ENCODE assay signal across 8 mouse cellular contexts in genomic region chr17:71782699-71783365, GRCm38 (mm10). TPM values are rescaled to one million over a fixed set of nuclear protein-coding genes. Genes with fewer than 3 reads are reported as not detected.
DNase-seq lines count a peak whose midpoint lies in the region; ATAC-seq and TF ChIP-seq lines count a peak whose summit lies in the region.

No protein-coding gene starts in this region.

- WGBS in kidney, adult 2 months, result 2% methylated on average over 48 of the region's 59 CpGs
- under 1% methylated on average over 53 of the region's 59 CpGs for WGBS in embryonic facial prominence, embryonic 15.5 days
- WGBS in lung, postnatal 0 days, result under 1% methylated on average over 37 of the region's 59 CpGs

- TF ChIP-seq POLR2A in kidney, adult 2 months (IDR thresholded peaks at IDR 0.05; ENCODE audit: low read depth, low read length), result no peak

- H3K4me3 ChIP-seq in kidney, adult 2 months (ENCODE audit: insufficient read depth, low read depth, low read length), result peak overlapping the region; percentile 51
- peak overlapping the region; percentile 76 for H3K4me3 ChIP-seq in embryonic facial prominence, embryonic 15.5 days (replicated peaks)
- H3K4me3 ChIP-seq in lung, postnatal 0 days (ENCODE audit: low read depth, low read length), result peak overlapping the region; percentile 56

- H3K27me3 ChIP-seq in kidney, adult 2 months (replicated peaks; ENCODE audit: control insufficient read depth, insufficient read depth, low read length), result no peaks in the 10 kb centered on the region
- H3K27me3 ChIP-seq in embryonic facial prominence, embryonic 15.5 days, result peaks cover 6% of the 10 kb centered on the region
- H3K27me3 ChIP-seq in lung, postnatal 0 days (replicated peaks; ENCODE audit: insufficient read depth, low read length), result no peaks in the 10 kb centered on the region

- no peak for TF ChIP-seq CTCF in kidney, adult 2 months (conservative IDR thresholded peaks at IDR 0.05; ENCODE audit: insufficient read depth, insufficient read length, low read depth, low read length)
- no peak for TF ChIP-seq CTCF in lung, postnatal 0 days (IDR thresholded peaks at IDR 0.05)

- H3K27ac ChIP-seq in kidney, adult 2 months (ENCODE audit: insufficient read depth, low read depth, low read length), result no peak overlapping the region
- peak overlapping the region; percentile 73 for H3K27ac ChIP-seq in embryonic facial prominence, embryonic 15.5 days (replicated peaks)
- H3K27ac ChIP-seq in lung, postnatal 0 days (ENCODE audit: low read length), result peak overlapping the region; percentile 57

- ATAC-seq in embryonic facial prominence, embryonic 15.5 days (ENCODE audit: insufficient number of reproducible peaks, low FRiP score, low TSS enrichment, low read depth), result peak; percentile 20; the same call in 1 of the 2 replicates
- peak; percentile 20 for ATAC-seq in lung, postnatal 0 days
- ATAC-seq in activated CD4-positive, CD25-positive, alpha-beta regulatory T cell, adult 4 months, result no peak

- H3K4me2 ChIP-seq in embryonic facial prominence, embryonic 15.5 days (replicated peaks), result peak overlapping the region; percentile 87
- peak overlapping the region; percentile 89 for H3K4me2 ChIP-seq in lung, postnatal 0 days (replicated peaks; ENCODE audit: low read depth, low read length)

- DNase-seq in kidney, adult 2 months, result peak; percentile 9
- no peak for DNase-seq in kidney, adult 11 months
- DNase-seq in heart, postnatal 14 days, result peak; percentile 36 to 39
- peak; percentile 47 to 62 for DNase-seq in layer of hippocampus, postnatal 10 days (ENCODE audit: low spot score in 2 of 2)
- DNase-seq in lung, postnatal 0 days (ENCODE audit: low spot score), result peak; percentile 29
- DNase-seq in right cerebral cortex, postnatal 14 days, result peak; percentile 48

- H3K9ac ChIP-seq in embryonic facial prominence, embryonic 15.5 days, result peak overlapping the region; percentile 72
- peak overlapping the region; percentile 12; the same call in 1 of the 2 replicates for H3K9ac ChIP-seq in lung, postnatal 0 days (replicated peaks; ENCODE audit: low read depth)

- H3K4me1 ChIP-seq in kidney, adult 2 months (ENCODE audit: control insufficient read depth, insufficient read depth, low read length), result no peaks in the 10 kb centered on the region
- peaks cover 18% of the 10 kb centered on the region for H3K4me1 ChIP-seq in embryonic facial prominence, embryonic 15.5 days
- H3K4me1 ChIP-seq in lung, postnatal 0 days (ENCODE audit: insufficient read depth, low read depth, low read length), result peaks cover 3% of the 10 kb centered on the region; the same call in 1 of the 2 replicates

- no peaks in the 10 kb centered on the region for H3K36me3 ChIP-seq in kidney, adult 2 months (ENCODE audit: control insufficient read depth, insufficient read depth, low read length)
- no peaks in the 10 kb centered on the region for H3K36me3 ChIP-seq in embryonic facial prominence, embryonic 15.5 days
- no peaks in the 10 kb centered on the region for H3K36me3 ChIP-seq in lung, postnatal 0 days (ENCODE audit: insufficient read depth, low read length)

- no peaks in the 10 kb centered on the region for H3K9me3 ChIP-seq in embryonic facial prominence, embryonic 15.5 days (replicated peaks)
- H3K9me3 ChIP-seq in lung, postnatal 0 days (ENCODE audit: low read length), result 0 out of 2 replicates have a peak, but pooled peaks cover 3% of the 10 kb centered on the region

- intact Hi-C loops in heart, postnatal 14 days (cut with DNase I), result loop anchor here (5.0 kb wide), 2 partner anchors 41 to 111 kb away; partner anchors contain the start of gene Togaram2

- no peak for TF ChIP-seq EP300 in lung, postnatal 0 days (IDR thresholded peaks at IDR 0.05)

RNA-seq across cellular contexts. Expression of gene Clip4, which starts 14.6 kb away (rescaled TPM):
- polyA plus RNA-seq in kidney, adult 2 months (2012; rRNA removed), result 5.8 and 8.0 TPM in 2 replicates
- 17.6 and 19.0 TPM in 2 replicates for polyA plus RNA-seq in embryonic facial prominence, embryonic 15.5 days (2015; fragmentation: Nextera tagmentation; extraction: Ambion mirVana)
- 100 to 1,000 TPM; 154 to 172 TPM for total RNA-seq in heart, postnatal 14 days (2021)
- 10 to 100 TPM; 61.5 to 64.4 TPM for total RNA-seq in layer of hippocampus, postnatal 10 days (2021)
- polyA plus RNA-seq in lung, postnatal 0 days (2015; fragmentation: Nextera tagmentation; extraction: Ambion mirVana), result 25.8 and 30.3 TPM in 2 replicates
- not detected for polyA plus RNA-seq in activated CD4-positive, CD25-positive, alpha-beta regulatory T cell, adult 4 months (2017; shearing (Covaris generic))

RNA-seq across cellular contexts. Expression of gene Pcare, which starts 30.1 kb away (rescaled TPM):
- polyA plus RNA-seq in kidney, adult 2 months (2012; rRNA removed), result not detected in 2 replicates
- not detected in 2 replicates for polyA plus RNA-seq in embryonic facial prominence, embryonic 15.5 days (2015; fragmentation: Nextera tagmentation; extraction: Ambion mirVana)
- under 1 TPM; 0.26 to 0.41 TPM for total RNA-seq in heart, postnatal 14 days (2021)
- total RNA-seq in layer of hippocampus, postnatal 10 days (2021), result under 1 TPM in 1 of 2 experiments, not detected in 1; 0.09 TPM
- polyA plus RNA-seq in lung, postnatal 0 days (2015; fragmentation: Nextera tagmentation; extraction: Ambion mirVana), result not detected in 2 replicates
- not detected for polyA plus RNA-seq in activated CD4-positive, CD25-positive, alpha-beta regulatory T cell, adult 4 months (2017; shearing (Covaris generic))
